Mouse (Mus musculus) heart, embryonic 11.5 days (tissue): ENCODE data around the gene Mdm2. TPM values are rescaled to one million over a fixed set of nuclear protein-coding genes. Genes with fewer than 3 reads are reported as not detected.

Source experiments
- ATAC-seq: fragments of 200-750 bp; cut with Nextera tagmentation; replicated peaks from 2 replicates; pipeline ENCODE4 v1.8.0; 2017; ENCODE audit warnings: moderate library complexity; ENCODE audit not compliant: insufficient number of reproducible peaks, low FRiP score, low TSS enrichment
- H3K27ac ChIP-seq: fragments of 300-500 bp; sonication (generic); 2 replicates; pipeline ENCODE4 v1.5.1; 2014; ENCODE audit warnings: mild to moderate bottlenecking, low read depth, low read length
- H3K27me3 ChIP-seq: fragments of 300-500 bp; sonication (generic); 2 replicates; pipeline ENCODE4 v1.6.1; 2014; ENCODE audit warnings: mild to moderate bottlenecking, low read length, mixed read lengths; ENCODE audit not compliant: control insufficient read depth, insufficient read depth
- H3K36me3 ChIP-seq: fragments of 300-500 bp; sonication (generic); 2 replicates; pipeline ENCODE4 v1.6.1; 2014; ENCODE audit warnings: mild to moderate bottlenecking, low read length, moderate library complexity, mixed read lengths; ENCODE audit not compliant: control insufficient read depth, insufficient read depth
- H3K4me1 ChIP-seq: fragments of 300-500 bp; sonication (generic); 2 replicates; pipeline ENCODE4 v1.6.1; 2014; ENCODE audit warnings: low read length; ENCODE audit not compliant: control insufficient read depth, insufficient read depth
- H3K4me2 ChIP-seq: fragments of 300-500 bp; sonication (generic); 2 replicates; pipeline ENCODE4 v1.6.1; 2014; ENCODE audit warnings: mild to moderate bottlenecking, moderate library complexity
- H3K4me3 ChIP-seq: fragments of 300-500 bp; sonication (generic); 2 replicates; pipeline ENCODE4 v1.5.1; 2014; ENCODE audit warnings: low read depth, low read length
- H3K9ac ChIP-seq: fragments of 300-500 bp; sonication (generic); 2 replicates; pipeline ENCODE4 v1.6.1; 2014; ENCODE audit warnings: mild to moderate bottlenecking, low read depth, low read length, moderate library complexity
- H3K9me3 ChIP-seq: fragments of 300-500 bp; sonication (generic); replicated peaks from 2 replicates; pipeline ENCODE4 v1.6.1; 2016; ENCODE audit warnings: low read length; ENCODE audit not compliant: control insufficient read depth
- WGBS: fragments of 180-500 bp; shearing (Covaris S2); extraction: QIAGEN DNeasy Blood & Tissue Kit; methylation state at CpG from one replicate; pipeline ENCODE4 v1.1.7; 2014; ENCODE audit not compliant: insufficient replicate concordance; 5-methylcytosine and 5-hydroxymethylcytosine counted together
- polyA plus RNA-seq: library from polyadenylated mRNA; unstranded; fragments of >200 nt; fragmentation: Nextera tagmentation; extraction: Ambion mirVana; gene quantifications from 2 replicates; pipeline ENCODE4 v1.2.1, GENCODE M21; 2014

The Mdm2 gene
- polyA plus RNA-seq, 1 experiment from 2014 or later, result 62.2 TPM

- no peak overlapping the region for H3K9ac ChIP-seq
- WGBS, result 93% methylated on average over 1 of the region's 1 CpGs
Observed at GRCm38 (mm10) chr10:117700450-117700849, 10.1 kb downstream of the Mdm2 start.

DNA sequence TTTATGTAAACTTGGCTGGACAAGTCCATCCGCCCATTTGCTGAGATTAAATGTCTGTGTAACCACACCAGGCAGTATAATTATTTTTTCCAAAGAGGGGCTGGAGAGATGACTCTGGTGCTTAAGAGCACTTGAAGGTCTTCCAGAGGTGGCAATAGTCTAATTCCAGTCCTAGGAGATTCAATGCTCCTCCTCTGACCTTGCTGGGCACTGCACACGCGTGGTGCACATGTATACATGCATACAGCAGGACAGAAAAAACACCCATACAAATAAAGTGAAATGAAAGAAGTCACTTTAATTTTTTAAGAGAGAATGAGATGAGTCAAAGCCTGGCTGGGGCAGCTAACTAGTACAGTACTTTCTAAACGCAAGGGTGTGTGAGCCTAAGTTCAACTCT lies 10.6 kb downstream of the Mdm2 start:
- Histone ChIP-seq H3K9me3 (no peaks in the 10 kb centered on the region), H3K36me3 (peaks cover 47% of the 10 kb centered on the region), H3K9ac (no peak overlapping the region), H3K4me3 (no peak overlapping the region), H3K4me1 (no peaks in the 10 kb centered on the region), H3K27me3 (no peaks in the 10 kb centered on the region), H3K4me2 (no peak overlapping the region), H3K27ac (no peak overlapping the region)
- WGBS, result 91% methylated on average over 4 of the region's 4 CpGs
- no peak for ATAC-seq

More at GRCm38 (mm10) chr10:117700450-117700849, 10.1 kb downstream of the Mdm2 start:
- Histone ChIP-seq H3K4me1 (no peaks in the 10 kb centered on the region), H3K4me2 (no peak overlapping the region), H3K9me3 (no peaks in the 10 kb centered on the region), H3K36me3 (peaks cover 50% of the 10 kb centered on the region), H3K27me3 (no peaks in the 10 kb centered on the region), H3K4me3 (no peak overlapping the region), H3K27ac (no peak overlapping the region)
- ATAC-seq, result no peak

GRCm38 (mm10) chr10:117698313-117699138 lies 12.0 kb downstream of the Mdm2 start:
- no peaks in the 10 kb centered on the region for H3K9me3 ChIP-seq
- ATAC-seq, result no peak
- no peaks in the 10 kb centered on the region for H3K4me1 ChIP-seq
- H3K27me3 ChIP-seq, result no peaks in the 10 kb centered on the region
- no peak overlapping the region for H3K4me2 ChIP-seq
- WGBS, result 97% methylated on average over 10 of the region's 10 CpGs
- H3K36me3 ChIP-seq, result peaks cover 50% of the 10 kb centered on the region
- no peak overlapping the region for H3K27ac ChIP-seq
- no peak overlapping the region for H3K9ac ChIP-seq
- H3K4me3 ChIP-seq, result no peak overlapping the region

- Histone ChIP-seq H3K36me3 (peaks cover 48% of the 10 kb centered on the region), H3K9me3 (no peaks in the 10 kb centered on the region), H3K4me3 (no peak overlapping the region), H3K27me3 (no peaks in the 10 kb centered on the region), H3K4me1 (no peaks in the 10 kb centered on the region), H3K9ac (no peak overlapping the region), H3K4me2 (no peak overlapping the region), H3K27ac (no peak overlapping the region)
- WGBS, result 91% methylated on average over 3 of the region's 3 CpGs
- no peak for ATAC-seq
Observed at GRCm38 (mm10) chr10:117697561-117698115, 12.9 kb downstream of the Mdm2 start.

- Histone ChIP-seq H3K27ac (no peak overlapping the region), H3K9me3 (no peaks in the 10 kb centered on the region), H3K4me1 (no peaks in the 10 kb centered on the region), H3K36me3 (peaks cover 53% of the 10 kb centered on the region), H3K9ac (no peak overlapping the region), H3K4me2 (no peak overlapping the region), H3K27me3 (no peaks in the 10 kb centered on the region), H3K4me3 (no peak overlapping the region)
- ATAC-seq, result no peak
- WGBS, result 94% methylated on average over 6 of the region's 6 CpGs
Observed at GRCm38 (mm10) chr10:117696827-117697560, 13.6 kb downstream of the Mdm2 start.

GRCm38 (mm10) chr10:117696021-117696826 lies 14.3 kb downstream of the Mdm2 start:
- no peak for ATAC-seq
- no peak overlapping the region for H3K4me3 ChIP-seq
- no peak overlapping the region for H3K27ac ChIP-seq
- H3K4me1 ChIP-seq, result no peaks in the 10 kb centered on the region
- H3K9me3 ChIP-seq, result no peaks in the 10 kb centered on the region
- peaks cover 48% of the 10 kb centered on the region for H3K36me3 ChIP-seq
- WGBS, result 89% methylated on average over 8 of the region's 8 CpGs
- no peaks in the 10 kb centered on the region for H3K27me3 ChIP-seq
- H3K4me2 ChIP-seq, result no peak overlapping the region
- H3K9ac ChIP-seq, result no peak overlapping the region

GRCm38 (mm10) chr10:117695605-117696004 lies 15.0 kb downstream of the Mdm2 start:
- H3K36me3 ChIP-seq, result peaks cover 52% of the 10 kb centered on the region
- H3K4me2 ChIP-seq, result no peak overlapping the region
- no peaks in the 10 kb centered on the region for H3K4me1 ChIP-seq
- H3K9me3 ChIP-seq, result no peaks in the 10 kb centered on the region
- H3K4me3 ChIP-seq, result no peak overlapping the region
- no peaks in the 10 kb centered on the region for H3K27me3 ChIP-seq
- no peak for ATAC-seq
- H3K27ac ChIP-seq, result no peak overlapping the region
- WGBS, result 97% methylated on average over 4 of the region's 4 CpGs
- no peak overlapping the region for H3K9ac ChIP-seq

DNA sequence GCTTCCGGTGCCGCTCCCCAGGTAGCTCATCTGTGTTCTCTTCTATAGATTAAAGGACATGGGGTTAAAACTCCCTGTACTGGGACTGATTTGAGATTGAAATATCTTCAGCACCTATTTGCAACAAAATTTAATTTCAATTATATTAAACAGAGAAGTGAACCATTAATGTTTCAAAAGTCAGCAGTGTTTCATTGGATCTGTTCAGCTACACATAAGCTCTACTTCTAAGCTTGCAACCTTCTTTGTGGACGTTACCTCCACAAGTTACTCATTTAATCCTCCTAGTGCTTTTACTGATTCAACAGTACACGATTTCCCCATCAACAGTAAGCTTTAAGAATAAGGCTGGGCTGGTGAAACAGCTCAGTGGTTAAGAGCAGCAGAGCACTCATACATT lies 15.5 kb downstream of the Mdm2 start:
- 97% methylated on average over 4 of the region's 4 CpGs for WGBS

More for the DNA sequence above, 15.5 kb downstream of the Mdm2 start:
- H3K36me3 ChIP-seq, result peaks cover 52% of the 10 kb centered on the region
- H3K27ac ChIP-seq, result no peak overlapping the region
- H3K9me3 ChIP-seq, result no peaks in the 10 kb centered on the region
- H3K4me3 ChIP-seq, result no peak overlapping the region
- no peak for ATAC-seq
- no peaks in the 10 kb centered on the region for H3K4me1 ChIP-seq
- no peaks in the 10 kb centered on the region for H3K27me3 ChIP-seq
- no peak overlapping the region for H3K4me2 ChIP-seq
- no peak overlapping the region for H3K9ac ChIP-seq
